ENCODE assay signal across 20 mouse cellular contexts in the genomic region with DNA sequence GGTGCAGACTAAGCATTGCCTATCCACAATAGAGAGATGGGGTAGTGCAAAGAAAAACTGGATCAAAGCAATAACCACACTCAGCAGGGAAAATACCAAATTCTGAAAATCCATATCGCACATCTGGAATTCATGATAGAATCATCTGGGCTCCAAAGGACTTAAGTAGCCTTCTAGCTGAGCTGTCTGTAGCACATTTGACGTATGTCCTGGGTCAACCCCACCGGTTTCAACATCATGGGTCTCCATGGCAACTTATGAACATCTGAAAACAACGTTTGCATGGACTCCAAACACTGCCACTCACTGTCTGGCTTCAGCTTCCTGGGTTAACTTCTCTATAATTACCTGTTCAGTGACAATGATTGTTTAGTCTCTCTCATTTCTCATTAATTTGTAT.
"Had no signal": no experiment of that assay in that cellular context is flagged by ENCODE, and none has a peak within 500 bp of the region (broad histone marks: within the 10 kb centered on the region; RNA-seq: fewer than 3 reads in every experiment).

No protein-coding gene starts in this region.

- H3K4me1 ChIP-seq: liver, embryonic 12.5 days; liver, embryonic 15.5 days; lung, embryonic 15.5 days; midbrain, embryonic 10.5 days; midbrain, embryonic 13.5 days; neural tube, embryonic 12.5 days had no signal

- H3K27me3 ChIP-seq: liver, embryonic 12.5 days; liver, embryonic 15.5 days; lung, embryonic 15.5 days; midbrain, embryonic 13.5 days; neural tube, embryonic 12.5 days had no signal

- H3K4me2 ChIP-seq: limb, embryonic 13.5 days; liver, embryonic 12.5 days; liver, embryonic 15.5 days; lung, embryonic 15.5 days; midbrain, embryonic 13.5 days; neural tube, embryonic 12.5 days had no signal

- H3K9me3 ChIP-seq: limb, embryonic 10.5 days; limb, embryonic 13.5 days; liver, embryonic 12.5 days; liver, embryonic 15.5 days; lung, embryonic 15.5 days; midbrain, embryonic 10.5 days; midbrain, embryonic 13.5 days; neural tube, embryonic 12.5 days had no signal

- H3K9ac ChIP-seq: limb, embryonic 13.5 days; liver, embryonic 12.5 days; liver, embryonic 15.5 days; lung, embryonic 15.5 days; midbrain, embryonic 13.5 days; neural tube, embryonic 12.5 days had no signal

- H3K4me3 ChIP-seq: layer of hippocampus, adult 2 months; limb, embryonic 10.5 days; limb, embryonic 13.5 days; liver, embryonic 12.5 days; liver, embryonic 15.5 days; lung, embryonic 15.5 days; midbrain, embryonic 10.5 days; midbrain, embryonic 13.5 days; neural tube, embryonic 12.5 days had no signal

- H3K27ac ChIP-seq: kidney, postnatal 0 days; layer of hippocampus, adult 2 months; limb, embryonic 10.5 days; limb, embryonic 13.5 days; liver, embryonic 12.5 days; liver, embryonic 15.5 days; lung, embryonic 15.5 days; macrophage; midbrain, embryonic 10.5 days; midbrain, embryonic 13.5 days; neural tube, embryonic 12.5 days; stomach, postnatal 0 days had no signal

- DNase-seq: kidney, postnatal 25 days; layer of hippocampus, adult 9-11 months; liver; lung, adult 18-20 months; lung, postnatal 14 days; thymus, adult 2 months; thymus, postnatal 14 days; thymus, postnatal 4 days had no signal

- H3K36me3 ChIP-seq: limb, embryonic 10.5 days; limb, embryonic 13.5 days; liver, embryonic 12.5 days; liver, embryonic 15.5 days; lung, embryonic 15.5 days; midbrain, embryonic 10.5 days; midbrain, embryonic 13.5 days; neural tube, embryonic 12.5 days had no signal

- ATAC-seq: liver, embryonic 12.5 days; midbrain, embryonic 13.5 days had no signal
